Mouse (Mus musculus): ENCODE results near the gene Slc25a27.

DNA sequence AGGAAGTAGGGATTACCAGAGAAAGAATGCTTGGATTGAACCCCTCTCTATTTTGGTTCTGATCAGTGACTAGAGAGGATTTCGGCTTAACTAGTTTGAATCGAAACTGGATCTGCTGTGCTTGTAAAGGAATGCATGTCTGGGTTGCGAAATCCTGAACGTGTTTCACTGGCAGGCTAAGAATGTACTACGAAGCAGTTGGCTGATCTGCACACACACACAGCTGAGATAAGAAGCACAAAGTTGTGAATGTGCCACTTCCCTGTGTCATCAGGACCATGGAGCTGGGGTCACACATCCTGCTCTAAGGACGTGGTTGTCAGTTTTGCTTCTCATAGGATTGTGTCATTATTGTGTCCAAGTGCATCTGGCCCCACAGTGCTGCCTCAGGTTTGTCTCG is 22.6 kb downstream of the Slc25a27 start:
- TF ChIP-seq CTCF (IDR thresholded peaks at IDR 0.05; ENCODE audit: extremely low read depth, insufficient read depth, insufficient read length, insufficient replicate concordance) (no peak), POLR2A (IDR thresholded peaks at IDR 0.05; ENCODE audit: low read depth, low read length) (no peak)
